Mouse (Mus musculus) embryonic fibroblast, embryonic 13.5 days (primary cell): Measurements from ENCODE around the gene Dab2ip.

Experiments used
- CTCF ChIP-seq: IDR thresholded peaks from 2 replicates; pipeline ENCODE4 v1.5.1; 2011; ENCODE audit warnings: mild to moderate bottlenecking, control low read depth, low read length, moderate library complexity, borderline replicate concordance; ENCODE audit not compliant: insufficient read depth
- POLR2A ChIP-seq: IDR thresholded peaks from 2 replicates; pipeline ENCODE4 v1.6.1; 2011; ENCODE audit warnings: low read depth, mild to moderate bottlenecking, control low read depth, low read length, moderate library complexity

GRCm38 (mm10) chr2:35696193-35696541 is 138.1 kb downstream of the Dab2ip start:
- TF ChIP-seq POLR2A (no peak), CTCF (no peak)
